Mouse (Mus musculus): Measurements from ENCODE around the gene Abcc3. TPM values are rescaled to one million over a fixed set of nuclear protein-coding genes. Genes with fewer than 3 reads are reported as not detected.

Abcc3 gene
- total and polyA plus RNA-seq, 2 experiments from 2014 or later, result 0.99 to 3.6 TPM

GRCm38 (mm10) chr11:94370809-94371208 lies 22.0 kb downstream of the Abcc3 start:
- H3K9ac ChIP-seq (replicated peaks; ENCODE audit: low read length, poor library complexity, severe bottlenecking), result no peak overlapping the region
- ATAC-seq (ENCODE audit: low FRiP score), result no peak
- no peak overlapping the region for H3K27ac ChIP-seq (ENCODE audit: low read depth, low read length)
- no peaks in the 10 kb centered on the region for H3K27me3 ChIP-seq (ENCODE audit: insufficient read depth, low read length)
- H3K4me1 ChIP-seq (ENCODE audit: insufficient read depth, low read length), result no peaks in the 10 kb centered on the region; the same call in 1 of the 2 replicates
- WGBS, result 56% methylated on average over 5 of the region's 5 CpGs
- H3K4me2 ChIP-seq (ENCODE audit: low read depth, low read length, poor library complexity, severe bottlenecking), result no peak overlapping the region
- no peak overlapping the region for H3K4me3 ChIP-seq (ENCODE audit: low read depth, low read length)
- no peaks in the 10 kb centered on the region for H3K9me3 ChIP-seq (ENCODE audit: low read length)
- no peak for TF ChIP-seq CTCF (IDR thresholded peaks at IDR 0.05)
- H3K36me3 ChIP-seq (ENCODE audit: insufficient read depth, low read length), result no peaks in the 10 kb centered on the region
- no peak for DNase-seq (ENCODE audit: low spot score)

GRCm38 (mm10) chr11:94369981-94370380 lies 22.8 kb downstream of the Abcc3 start:
- Histone ChIP-seq H3K9me3 (ENCODE audit: low read length) (no peaks in the 10 kb centered on the region), H3K4me3 (ENCODE audit: low read depth, low read length) (no peak overlapping the region), H3K36me3 (ENCODE audit: insufficient read depth, low read length) (no peaks in the 10 kb centered on the region), H3K4me2 (ENCODE audit: low read depth, low read length, poor library complexity, severe bottlenecking) (no peak overlapping the region), H3K4me1 (ENCODE audit: insufficient read depth, low read length) (no peaks in the 10 kb centered on the region; the same call in 1 of the 2 replicates), H3K27ac (ENCODE audit: low read depth, low read length) (no peak overlapping the region), H3K9ac (replicated peaks; ENCODE audit: low read length, poor library complexity, severe bottlenecking) (no peak overlapping the region), H3K27me3 (ENCODE audit: insufficient read depth, low read length) (no peaks in the 10 kb centered on the region)
- 85% methylated on average over 6 of the region's 6 CpGs for WGBS
- no peak for DNase-seq (ENCODE audit: low spot score)
- TF ChIP-seq CTCF (IDR thresholded peaks at IDR 0.05), result no peak
- no peak for ATAC-seq (ENCODE audit: low FRiP score)

DNA sequence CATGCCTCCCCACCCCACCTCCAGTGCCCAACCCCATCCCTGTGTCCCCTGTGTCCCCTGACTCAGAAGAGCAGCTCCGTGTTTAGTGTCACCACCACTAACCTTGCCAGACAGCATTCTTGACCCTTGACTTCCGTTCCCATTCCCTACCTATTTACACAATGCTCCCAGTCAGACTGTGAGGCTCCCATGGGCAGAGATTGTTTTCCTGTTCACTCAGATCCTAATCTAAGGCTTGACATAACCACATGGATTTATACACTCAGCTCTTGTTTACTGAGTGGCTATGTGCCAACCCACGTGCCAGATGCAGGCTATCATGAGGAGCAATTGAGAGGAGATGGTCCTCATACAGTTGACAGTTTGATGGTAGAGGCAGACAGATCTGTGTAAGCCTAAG lies 27.5 kb downstream of the Abcc3 start:
- Histone ChIP-seq H3K9ac (replicated peaks; ENCODE audit: low read length, poor library complexity, severe bottlenecking) (no peak overlapping the region), H3K4me1 (ENCODE audit: insufficient read depth, low read length) (no peaks in the 10 kb centered on the region), H3K27ac (ENCODE audit: low read depth, low read length) (no peak overlapping the region), H3K4me2 (ENCODE audit: low read depth, low read length, poor library complexity, severe bottlenecking) (no peak overlapping the region), H3K27me3 (ENCODE audit: insufficient read depth, low read length) (no peaks in the 10 kb centered on the region), H3K9me3 (ENCODE audit: low read length) (no peaks in the 10 kb centered on the region), H3K36me3 (ENCODE audit: insufficient read depth, low read length) (no peaks in the 10 kb centered on the region), H3K4me3 (ENCODE audit: low read depth, low read length) (no peak overlapping the region)
- TF ChIP-seq CTCF (IDR thresholded peaks at IDR 0.05), result no peak
- no peak for DNase-seq (ENCODE audit: low spot score)
- no peak for ATAC-seq (ENCODE audit: low FRiP score)
- 74% methylated on average over 3 of the region's 3 CpGs for WGBS

GRCm38 (mm10) chr11:94363690-94364089 lies 29.1 kb downstream of the Abcc3 start:
- Histone ChIP-seq H3K9ac (replicated peaks; ENCODE audit: low read length, poor library complexity, severe bottlenecking) (no peak overlapping the region), H3K27me3 (ENCODE audit: insufficient read depth, low read length) (no peaks in the 10 kb centered on the region), H3K27ac (ENCODE audit: low read depth, low read length) (no peak overlapping the region), H3K4me2 (ENCODE audit: low read depth, low read length, poor library complexity, severe bottlenecking) (no peak overlapping the region), H3K4me1 (ENCODE audit: insufficient read depth, low read length) (no peaks in the 10 kb centered on the region), H3K36me3 (ENCODE audit: insufficient read depth, low read length) (no peaks in the 10 kb centered on the region), H3K9me3 (ENCODE audit: low read length) (no peaks in the 10 kb centered on the region), H3K4me3 (ENCODE audit: low read depth, low read length) (no peak overlapping the region)
- WGBS, result 79% methylated on average over 7 of the region's 7 CpGs
- ATAC-seq (ENCODE audit: low FRiP score), result no peak
- no peak for TF ChIP-seq CTCF (IDR thresholded peaks at IDR 0.05)
- DNase-seq (ENCODE audit: low spot score), result no peak

- DNase-seq (ENCODE audit: low spot score) (no peak), ATAC-seq (ENCODE audit: low FRiP score) (no peak)
- TF ChIP-seq CTCF (IDR thresholded peaks at IDR 0.05), result no peak
- no peaks in the 10 kb centered on the region for H3K4me1 ChIP-seq (ENCODE audit: insufficient read depth, low read length)
- no peak overlapping the region for H3K27ac ChIP-seq (ENCODE audit: low read depth, low read length)
- H3K4me3 ChIP-seq (ENCODE audit: low read depth, low read length), result no peak overlapping the region
- H3K9ac ChIP-seq (replicated peaks; ENCODE audit: low read length, poor library complexity, severe bottlenecking), result no peak overlapping the region
- no peak overlapping the region for H3K4me2 ChIP-seq (ENCODE audit: low read depth, low read length, poor library complexity, severe bottlenecking)
- no peaks in the 10 kb centered on the region for H3K9me3 ChIP-seq (ENCODE audit: low read length)
- no peaks in the 10 kb centered on the region for H3K27me3 ChIP-seq (ENCODE audit: insufficient read depth, low read length)
- WGBS, result 83% methylated on average over 5 of the region's 5 CpGs
- no peaks in the 10 kb centered on the region for H3K36me3 ChIP-seq (ENCODE audit: insufficient read depth, low read length)
These were observed 30.7 kb downstream of the Abcc3 start for GRCm38 (mm10) chr11:94362101-94362500.

GRCm38 (mm10) chr11:94361166-94361870 lies 31.5 kb downstream of the Abcc3 start:
- Histone ChIP-seq H3K9ac (replicated peaks; ENCODE audit: low read length, poor library complexity, severe bottlenecking) (no peak overlapping the region), H3K4me2 (ENCODE audit: low read depth, low read length, poor library complexity, severe bottlenecking) (no peak overlapping the region), H3K27ac (ENCODE audit: low read depth, low read length) (no peak overlapping the region), H3K27me3 (ENCODE audit: insufficient read depth, low read length) (no peaks in the 10 kb centered on the region), H3K36me3 (ENCODE audit: insufficient read depth, low read length) (no peaks in the 10 kb centered on the region), H3K4me3 (ENCODE audit: low read depth, low read length) (no peak overlapping the region), H3K4me1 (ENCODE audit: insufficient read depth, low read length) (no peaks in the 10 kb centered on the region), H3K9me3 (ENCODE audit: low read length) (no peaks in the 10 kb centered on the region)
- ATAC-seq (ENCODE audit: low FRiP score) (no peak), DNase-seq (ENCODE audit: low spot score) (no peak)
- TF ChIP-seq CTCF (IDR thresholded peaks at IDR 0.05), result no peak
- 98% methylated on average over 14 of the region's 14 CpGs for WGBS
